12 mouse cellular contexts compared by ENCODE assay signal in the genomic region with DNA sequence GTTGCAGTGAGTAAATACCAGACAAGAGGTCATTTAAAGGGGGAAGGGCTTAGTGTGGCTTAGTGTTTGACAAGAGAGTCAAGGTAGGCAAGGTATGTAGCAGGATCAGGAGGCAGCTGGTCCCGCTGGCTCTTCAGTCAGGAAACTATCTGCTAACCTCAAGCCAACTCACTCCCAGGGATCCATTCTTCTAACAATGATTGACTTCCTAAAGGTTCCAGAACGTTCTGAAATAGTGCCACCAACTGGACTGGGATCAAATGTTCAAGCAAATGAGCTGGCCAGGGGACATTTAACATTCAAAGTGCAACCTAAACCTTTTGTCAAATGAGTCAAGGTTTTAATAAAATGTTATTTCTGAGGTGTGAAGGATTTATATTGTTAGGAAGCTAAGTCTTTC. TPM values are rescaled to one million over a fixed set of nuclear protein-coding genes. Genes with fewer than 3 reads are reported as not detected.
DNase-seq lines count a peak whose midpoint lies in the region; ATAC-seq and TF ChIP-seq lines count a peak whose summit lies in the region.
"Had no signal": no experiment of that assay in that cellular context is flagged by ENCODE, and none has a peak within 500 bp of the region (broad histone marks: within the 10 kb centered on the region; RNA-seq: fewer than 3 reads in every experiment).

No protein-coding gene starts in this region.

- H3K4me2 ChIP-seq in midbrain, embryonic 16.5 days (ENCODE audit: low read length) = no peak overlapping the region
- no peak overlapping the region for H3K4me2 ChIP-seq in midbrain, embryonic 13.5 days (replicated peaks)
- H3K4me2 ChIP-seq in heart, embryonic 15.5 days = no peak overlapping the region
- no peak overlapping the region for H3K4me2 ChIP-seq in kidney, postnatal 0 days (ENCODE audit: low read length)
- H3K4me2 ChIP-seq: liver, embryonic 13.5 days had no signal

- WGBS in midbrain, embryonic 16.5 days = 57% methylated on average over 2 of the region's 2 CpGs
- 67% methylated on average over 2 of the region's 2 CpGs for WGBS in midbrain, embryonic 13.5 days
- 53% methylated on average over 2 of the region's 2 CpGs for WGBS in heart, embryonic 15.5 days
- 33% methylated on average over 2 of the region's 2 CpGs for WGBS in kidney, postnatal 0 days

- H3K9me3 ChIP-seq in midbrain, embryonic 16.5 days (replicated peaks; ENCODE audit: control insufficient read depth, low read length, poor library complexity, severe bottlenecking) = no peaks in the 10 kb centered on the region
- no peaks in the 10 kb centered on the region for H3K9me3 ChIP-seq in midbrain, embryonic 13.5 days
- H3K9me3 ChIP-seq in heart, embryonic 15.5 days (replicated peaks) = no peaks in the 10 kb centered on the region
- H3K9me3 ChIP-seq in kidney, postnatal 0 days (replicated peaks; ENCODE audit: low read length) = no peaks in the 10 kb centered on the region
- H3K9me3 ChIP-seq: liver, embryonic 13.5 days had no signal

- ATAC-seq in midbrain, embryonic 16.5 days = no peak
- no peak for ATAC-seq in midbrain, embryonic 13.5 days
- no peak for ATAC-seq in heart, embryonic 15.5 days (replicated peaks; ENCODE audit: insufficient number of reproducible peaks, insufficient read depth, low FRiP score, low read depth)
- ATAC-seq in kidney, postnatal 0 days (replicated peaks; ENCODE audit: low FRiP score, low read depth) = no peak

- H3K4me3 ChIP-seq in midbrain, embryonic 16.5 days (ENCODE audit: low read depth, low read length) = no peak overlapping the region
- no peak overlapping the region for H3K4me3 ChIP-seq in midbrain, embryonic 13.5 days (replicated peaks)
- no peak overlapping the region for H3K4me3 ChIP-seq in heart, embryonic 15.5 days
- H3K4me3 ChIP-seq in kidney, postnatal 0 days (replicated peaks; ENCODE audit: low read depth, low read length) = no peak overlapping the region
- H3K4me3 ChIP-seq: liver, embryonic 13.5 days had no signal

- no peaks in the 10 kb centered on the region for H3K36me3 ChIP-seq in midbrain, embryonic 16.5 days (ENCODE audit: control insufficient read depth, insufficient read depth, low read length)
- no peaks in the 10 kb centered on the region for H3K36me3 ChIP-seq in midbrain, embryonic 13.5 days
- H3K36me3 ChIP-seq in heart, embryonic 15.5 days = no peaks in the 10 kb centered on the region
- no peaks in the 10 kb centered on the region for H3K36me3 ChIP-seq in kidney, postnatal 0 days (ENCODE audit: insufficient read depth, low read length)
- H3K36me3 ChIP-seq: liver, embryonic 13.5 days had no signal

- peak; percentile 69 for TF ChIP-seq CTCF in kidney, postnatal 0 days (IDR thresholded peaks at IDR 0.05; ENCODE audit: low read depth)

- no peak overlapping the region for H3K9ac ChIP-seq in midbrain, embryonic 16.5 days (ENCODE audit: low read depth, low read length)
- H3K9ac ChIP-seq in midbrain, embryonic 13.5 days (replicated peaks) = no peak overlapping the region
- no peak overlapping the region for H3K9ac ChIP-seq in heart, embryonic 15.5 days
- no peak overlapping the region for H3K9ac ChIP-seq in kidney, postnatal 0 days (ENCODE audit: low read depth, low read length)
- H3K9ac ChIP-seq: liver, embryonic 13.5 days had no signal

- H3K4me1 ChIP-seq in midbrain, embryonic 16.5 days (ENCODE audit: control insufficient read depth, insufficient read depth, low read length) = no peaks in the 10 kb centered on the region
- no peaks in the 10 kb centered on the region for H3K4me1 ChIP-seq in midbrain, embryonic 13.5 days (replicated peaks)
- no peaks in the 10 kb centered on the region for H3K4me1 ChIP-seq in heart, embryonic 15.5 days (replicated peaks)
- H3K4me1 ChIP-seq in kidney, postnatal 0 days (replicated peaks; ENCODE audit: insufficient read depth, low read length) = no peaks in the 10 kb centered on the region

- DNase-seq in kidney, postnatal 0 days (ENCODE audit: low spot score) = peak; percentile 49
- DNase-seq in adrenal gland, postnatal 25 days = no peak
- no peak for DNase-seq in thymus, adult 18-20 months
- no peak for DNase-seq in ovary, postnatal 36 days (ENCODE audit: low spot score)
- DNase-seq: adrenal gland, adult 8-10 months; cerebellum, postnatal 25 days; liver, embryonic 13.5 days; midbrain, embryonic 14.5 days; thymus, postnatal 25 days had no signal

- H3K27me3 ChIP-seq in midbrain, embryonic 16.5 days (ENCODE audit: control insufficient read depth, insufficient read depth, low read depth, low read length) = no peaks in the 10 kb centered on the region
- no peaks in the 10 kb centered on the region for H3K27me3 ChIP-seq in midbrain, embryonic 13.5 days
- no peaks in the 10 kb centered on the region for H3K27me3 ChIP-seq in heart, embryonic 15.5 days
- H3K27me3 ChIP-seq in kidney, postnatal 0 days (ENCODE audit: insufficient read depth, low read length) = no peaks in the 10 kb centered on the region
- H3K27me3 ChIP-seq: liver, embryonic 13.5 days had no signal

- H3K27ac ChIP-seq in midbrain, embryonic 16.5 days (ENCODE audit: low read length) = peak overlapping the region; percentile 6; the same call in 1 of the 2 replicates
- H3K27ac ChIP-seq in midbrain, embryonic 13.5 days = no peak overlapping the region
- peak overlapping the region; percentile 58 for H3K27ac ChIP-seq in heart, embryonic 15.5 days
- H3K27ac ChIP-seq in kidney, postnatal 0 days = peak overlapping the region; percentile 34; the same call in 1 of the 2 replicates
- H3K27ac ChIP-seq: liver, embryonic 13.5 days had no signal

RNA-seq across cellular contexts. Expression of a gene that starts 21.5 kb away (rescaled TPM):
- 53.9 and 64.8 TPM in 2 replicates for polyA plus RNA-seq in midbrain, embryonic 16.5 days (2015; fragmentation: Nextera tagmentation; extraction: Ambion mirVana)
- 71.6 and 73.0 TPM in 2 replicates for polyA plus RNA-seq in midbrain, embryonic 13.5 days (2015; fragmentation: Nextera tagmentation; extraction: Ambion mirVana)
- polyA plus RNA-seq in heart, embryonic 15.5 days (2015; fragmentation: Nextera tagmentation; extraction: Ambion mirVana) = 47.5 and 49.6 TPM in 2 replicates
- polyA plus RNA-seq in kidney, postnatal 0 days (2015; fragmentation: Nextera tagmentation; extraction: Ambion mirVana) = 67.6 and 73.7 TPM in 2 replicates
- total RNA-seq in adrenal gland, postnatal 25 days (2021) = 55.6 and 61.6 TPM in 2 replicates

RNA-seq across cellular contexts. Expression of a gene that starts 36.8 kb away (rescaled TPM):
- polyA plus RNA-seq in midbrain, embryonic 16.5 days (2015; fragmentation: Nextera tagmentation; extraction: Ambion mirVana) = 107 and 117 TPM in 2 replicates
- polyA plus RNA-seq in midbrain, embryonic 13.5 days (2015; fragmentation: Nextera tagmentation; extraction: Ambion mirVana) = 124 and 135 TPM in 2 replicates
- polyA plus RNA-seq in heart, embryonic 15.5 days (2015; fragmentation: Nextera tagmentation; extraction: Ambion mirVana) = 206 TPM in 2 replicates
- 257 and 258 TPM in 2 replicates for polyA plus RNA-seq in kidney, postnatal 0 days (2015; fragmentation: Nextera tagmentation; extraction: Ambion mirVana)
- 160 and 178 TPM in 2 replicates for total RNA-seq in adrenal gland, postnatal 25 days (2021)
